Mouse (Mus musculus) neural tube, embryonic 15.5 days (tissue): ENCODE data around the gene Epb41l1. TPM values are rescaled to one million over a fixed set of nuclear protein-coding genes. Genes with fewer than 3 reads are reported as not detected.
A peak's percentile ranks its signal among the peaks of the same experiment; 100 is the strongest.

ENCODE experiments used
- ATAC-seq: fragments of 200-750 bp; cut with Nextera tagmentation; 2 replicates; pipeline ENCODE4 v1.8.0; 2017; ENCODE audit warnings: mild to moderate bottlenecking, moderate TSS enrichment, moderate library complexity; ENCODE audit not compliant: low FRiP score
- H3K27ac ChIP-seq: fragments of 300-500 bp; sonication (generic); replicated peaks from 2 replicates; pipeline ENCODE4 v1.5.1; 2015; ENCODE audit warnings: mild to moderate bottlenecking, inconsistent platforms
- H3K27me3 ChIP-seq: fragments of 300-500 bp; sonication (generic); replicated peaks from 2 replicates; pipeline ENCODE4 v1.6.1; 2015; ENCODE audit warnings: inconsistent platforms
- H3K36me3 ChIP-seq: fragments of 300-500 bp; sonication (generic); 2 replicates; pipeline ENCODE4 v1.6.1; 2015; ENCODE audit warnings: inconsistent platforms
- H3K4me1 ChIP-seq: fragments of 300-500 bp; sonication (generic); 2 replicates; pipeline ENCODE4 v1.6.1; 2015; ENCODE audit warnings: inconsistent platforms
- H3K4me2 ChIP-seq: fragments of 300-500 bp; sonication (generic); 2 replicates; pipeline ENCODE4 v1.6.1; 2015; ENCODE audit warnings: inconsistent platforms, mild to moderate bottlenecking, moderate library complexity
- H3K4me3 ChIP-seq: fragments of 300-500 bp; sonication (generic); replicated peaks from 2 replicates; pipeline ENCODE4 v1.5.1; 2015; ENCODE audit warnings: mild to moderate bottlenecking, inconsistent platforms
- H3K9ac ChIP-seq: fragments of 300-500 bp; sonication (generic); replicated peaks from 2 replicates; pipeline ENCODE4 v1.6.1; 2015; ENCODE audit warnings: mild to moderate bottlenecking, inconsistent platforms
- H3K9me3 ChIP-seq: fragments of 300-500 bp; sonication (generic); replicated peaks from 2 replicates; pipeline ENCODE4 v1.6.1; 2016; ENCODE audit warnings: inconsistent platforms
- WGBS: fragments of 180-500 bp; shearing (Covaris S2); methylation state at CpG from one replicate; pipeline ENCODE4 v1.1.7; 2015; ENCODE audit warnings: mixed read lengths; 5-methylcytosine and 5-hydroxymethylcytosine counted together
- polyA plus RNA-seq: library from polyadenylated mRNA; unstranded; fragments of >200 nt; fragmentation: Nextera tagmentation; extraction: Ambion mirVana; gene quantifications from 2 replicates; pipeline ENCODE4 v1.2.1, GENCODE M21; 2015

Epb41l1 gene
- polyA plus RNA-seq, 1 experiment from 2014 or later = 14.8 TPM

DNA sequence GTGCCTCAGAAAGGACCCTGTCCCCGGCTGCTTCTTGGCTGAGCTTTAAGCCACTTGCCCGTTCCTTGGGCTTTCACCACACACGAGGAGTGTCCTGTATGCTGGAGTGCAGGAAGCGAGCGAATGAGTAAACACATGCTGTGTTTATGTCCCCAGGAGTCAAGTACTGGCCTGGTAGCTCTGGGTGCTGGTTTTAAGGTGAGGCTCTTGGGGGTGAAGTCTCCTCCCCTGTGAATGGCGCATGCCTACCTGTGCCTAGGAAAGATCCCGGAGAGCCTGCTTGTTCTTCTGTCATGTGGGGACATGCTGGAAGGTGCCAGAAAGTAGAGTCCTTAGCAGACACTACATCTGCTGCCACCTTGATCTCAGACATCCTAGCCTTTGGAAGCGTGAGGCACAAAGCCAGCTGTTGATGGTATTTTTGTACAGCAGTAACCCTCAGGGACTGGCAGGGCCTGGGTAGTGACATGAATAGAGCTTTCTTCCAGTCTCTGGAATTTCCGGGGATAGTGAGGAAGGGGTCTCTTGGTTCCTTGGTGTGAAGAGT is 25.9 kb downstream of the Epb41l1 start:
- Histone ChIP-seq H3K36me3 (peaks cover 33% of the 10 kb centered on the region), H3K4me2 (no peak overlapping the region), H3K27ac (no peak overlapping the region), H3K4me3 (no peak overlapping the region), H3K4me1 (no peaks in the 10 kb centered on the region), H3K9ac (no peak overlapping the region), H3K9me3 (no peaks in the 10 kb centered on the region), H3K27me3 (no peaks in the 10 kb centered on the region)
- ATAC-seq = no peak
- 85% methylated on average over 9 of the region's 9 CpGs for WGBS

DNA sequence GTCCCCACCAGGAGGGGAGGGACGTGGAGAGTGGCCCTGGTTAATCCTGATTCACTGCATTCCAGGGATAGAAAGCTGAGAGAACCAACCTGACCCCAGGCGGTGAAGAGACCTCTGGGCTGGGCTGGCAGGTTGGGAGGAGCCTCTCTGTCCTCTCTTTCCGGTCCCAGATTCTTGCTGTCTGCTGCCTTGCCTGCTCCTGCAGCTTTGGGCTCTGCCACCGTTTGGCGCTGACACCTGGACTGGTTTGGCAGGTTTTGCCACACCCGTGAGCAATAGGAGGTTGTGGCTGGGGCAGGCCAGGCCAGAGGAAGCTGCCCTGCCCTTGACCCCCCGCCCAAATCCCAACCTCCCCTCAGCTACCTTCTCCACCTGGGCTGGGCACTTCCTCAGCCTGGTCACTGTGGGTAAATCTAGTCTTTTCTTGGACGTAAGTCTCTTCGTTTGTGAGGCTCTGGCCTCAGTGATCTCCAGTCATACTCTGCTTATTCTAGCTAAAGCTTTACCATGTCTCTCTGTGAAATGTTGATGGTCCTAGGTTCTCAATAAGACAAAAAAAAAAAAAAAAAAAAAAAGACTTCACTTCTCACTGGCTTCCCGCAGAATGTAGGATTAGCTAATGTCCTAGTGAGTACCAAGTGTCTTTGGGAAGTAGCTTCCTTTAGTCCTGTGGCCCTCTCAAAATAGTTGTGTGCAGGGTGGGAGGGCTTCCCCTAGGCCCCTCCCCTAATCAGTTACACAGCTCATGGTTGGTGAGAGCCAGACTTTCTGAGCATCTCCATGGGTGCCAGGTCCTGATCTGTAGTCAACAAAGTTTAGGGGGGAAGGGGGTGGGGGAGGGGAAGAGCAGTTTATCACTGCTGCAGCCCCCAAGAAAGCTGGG is 26.9 kb downstream of the Epb41l1 start:
- H3K4me1 ChIP-seq = no peaks in the 10 kb centered on the region
- no peaks in the 10 kb centered on the region for H3K9me3 ChIP-seq
- ATAC-seq = no peak
- no peaks in the 10 kb centered on the region for H3K27me3 ChIP-seq
- H3K36me3 ChIP-seq = peaks cover 31% of the 10 kb centered on the region
- WGBS = 29% methylated on average over 10 of the region's 10 CpGs
- no peak overlapping the region for H3K4me2 ChIP-seq
- H3K4me3 ChIP-seq = no peak overlapping the region
- H3K9ac ChIP-seq = no peak overlapping the region
- no peak overlapping the region for H3K27ac ChIP-seq

DNA sequence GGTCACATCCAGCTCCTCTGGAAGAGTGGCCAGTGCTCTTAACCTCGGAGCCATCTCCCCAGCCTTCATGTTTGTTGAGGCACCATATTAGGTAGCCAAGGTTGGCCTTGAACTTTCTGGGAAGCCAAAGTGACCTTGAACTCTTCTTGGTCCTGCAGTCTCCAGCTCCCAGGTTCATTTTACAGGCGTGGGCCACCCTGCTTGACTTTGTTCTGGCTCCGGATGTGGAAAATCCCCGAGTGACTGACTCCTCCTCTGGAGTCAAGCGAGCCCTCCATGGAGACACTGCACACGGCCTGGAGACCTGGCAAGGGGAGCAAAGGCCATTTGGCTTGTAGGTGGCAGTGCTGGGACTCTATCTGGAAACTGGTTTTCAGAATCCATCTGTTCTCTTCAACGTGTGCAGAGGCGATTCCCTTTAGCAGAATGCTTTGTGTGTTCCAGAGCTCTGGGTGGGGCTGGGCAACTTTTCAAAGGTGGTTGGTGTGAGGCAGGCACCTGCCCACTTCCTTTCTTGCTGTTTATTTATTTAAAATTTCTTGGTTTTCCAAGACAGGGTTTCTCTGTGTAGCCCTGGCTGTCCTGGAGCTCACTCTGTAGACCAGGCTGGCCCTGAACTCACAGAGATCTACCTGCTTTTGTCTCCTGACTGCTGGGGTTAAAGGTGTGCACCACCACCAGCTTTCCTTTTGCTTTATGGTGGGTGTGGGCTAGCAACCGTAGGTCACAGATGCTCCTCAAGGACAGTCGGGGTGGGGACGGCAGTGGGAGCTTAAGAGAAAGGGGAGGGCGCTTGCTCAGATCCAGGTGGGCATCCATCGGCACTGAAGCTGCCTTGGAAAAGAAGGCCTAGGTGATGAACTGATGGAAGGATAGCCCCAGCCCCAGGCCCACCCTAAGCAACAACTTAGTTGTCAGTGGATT is 30.8 kb downstream of the Epb41l1 start:
- Histone ChIP-seq H3K27me3 (no peaks in the 10 kb centered on the region), H3K4me3 (no peak overlapping the region), H3K4me1 (no peaks in the 10 kb centered on the region), H3K36me3 (peaks cover 13% of the 10 kb centered on the region), H3K27ac (no peak overlapping the region), H3K9ac (no peak overlapping the region), H3K9me3 (no peaks in the 10 kb centered on the region), H3K4me2 (no peak overlapping the region)
- 81% methylated on average over 13 of the region's 13 CpGs for WGBS
- no peak for ATAC-seq

DNA sequence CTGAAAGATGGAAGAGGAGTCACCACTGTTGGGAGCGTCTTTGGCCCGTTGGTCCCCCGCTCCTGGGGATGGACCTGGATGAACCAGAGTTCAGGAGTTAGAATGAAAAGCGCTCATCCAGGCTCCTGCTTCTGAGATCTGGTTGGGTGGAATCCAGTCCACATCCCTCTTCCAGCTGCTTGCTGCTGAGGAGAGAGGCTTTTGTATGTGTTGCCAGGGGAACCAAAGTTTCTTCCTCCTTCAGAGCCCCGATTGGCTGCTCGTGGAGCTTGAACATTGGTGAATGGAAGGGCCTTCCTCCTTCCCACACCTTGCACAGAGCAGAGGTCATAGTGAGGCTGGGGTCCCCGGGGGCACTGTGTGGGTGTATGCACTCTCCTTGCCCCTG is 31.4 kb downstream of the Epb41l1 start:
- peaks cover 14% of the 10 kb centered on the region for H3K36me3 ChIP-seq
- no peaks in the 10 kb centered on the region for H3K9me3 ChIP-seq
- H3K9ac ChIP-seq = no peak overlapping the region
- peaks cover 4% of the 10 kb centered on the region; the same call in 1 of the 2 replicates for H3K4me1 ChIP-seq
- no peak overlapping the region for H3K4me2 ChIP-seq
- H3K27ac ChIP-seq = no peak overlapping the region
- 55% methylated on average over 7 of the region's 7 CpGs for WGBS
- ATAC-seq = no peak
- no peak overlapping the region for H3K4me3 ChIP-seq
- no peaks in the 10 kb centered on the region for H3K27me3 ChIP-seq

DNA sequence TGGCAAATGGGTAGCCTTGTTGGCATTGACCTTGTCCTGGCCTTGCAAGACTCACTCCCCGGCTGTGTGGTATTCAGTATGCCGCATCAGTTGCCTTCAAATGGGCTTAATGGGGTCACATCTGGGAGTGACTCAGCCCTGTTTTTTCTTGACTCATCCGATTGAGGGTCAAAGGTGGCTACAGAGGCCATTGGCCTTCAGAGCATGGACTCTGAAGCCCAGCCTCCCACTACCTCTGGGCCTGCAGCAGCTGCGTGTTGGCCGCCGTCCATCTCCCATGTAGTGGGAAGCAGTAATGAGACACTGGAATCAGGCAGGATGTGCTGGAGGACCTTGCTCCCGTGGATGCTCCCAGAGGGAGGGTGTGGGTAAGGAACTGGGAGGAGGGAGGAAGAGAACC is 33.1 kb downstream of the Epb41l1 start:
- Histone ChIP-seq H3K4me1 (peaks cover 8% of the 10 kb centered on the region; the same call in 1 of the 2 replicates), H3K9ac (no peak overlapping the region), H3K9me3 (no peaks in the 10 kb centered on the region), H3K36me3 (peaks cover 14% of the 10 kb centered on the region), H3K27ac (no peak overlapping the region), H3K4me3 (no peak overlapping the region), H3K4me2 (no peak overlapping the region), H3K27me3 (no peaks in the 10 kb centered on the region)
- no peak for ATAC-seq
- 78% methylated on average over 7 of the region's 7 CpGs for WGBS

DNA sequence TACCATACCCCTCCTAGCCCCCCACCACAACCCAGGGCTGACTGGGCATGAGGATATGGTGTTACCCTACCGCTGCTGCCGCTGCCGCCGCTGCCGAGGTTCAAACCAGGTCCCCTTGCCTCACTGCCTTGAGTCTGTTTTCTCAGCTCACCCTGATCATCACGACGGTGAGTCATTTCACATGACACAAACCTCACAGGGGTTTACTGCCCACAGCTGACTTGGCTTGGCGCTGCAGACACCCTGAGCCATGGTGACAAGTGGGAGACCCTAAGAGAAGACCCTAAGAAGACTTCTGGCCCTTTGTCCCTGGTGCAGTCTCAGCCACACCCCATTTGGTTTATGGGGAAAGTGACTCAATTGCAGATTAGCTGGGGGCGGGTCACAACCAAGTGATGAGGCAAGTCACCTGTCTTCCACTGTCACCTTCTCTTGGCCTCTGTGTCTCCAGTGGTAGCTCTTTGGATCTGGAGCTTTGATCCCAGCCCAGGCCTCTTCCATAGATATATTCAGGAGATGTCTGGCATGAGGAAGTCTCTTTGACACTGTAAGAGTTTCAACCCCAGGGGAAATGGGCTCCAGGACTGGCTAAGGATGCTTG is 34.9 kb downstream of the Epb41l1 start:
- H3K9me3 ChIP-seq = no peaks in the 10 kb centered on the region
- no peak for ATAC-seq
- H3K4me3 ChIP-seq = no peak overlapping the region
- H3K4me1 ChIP-seq = peaks cover 19% of the 10 kb centered on the region
- peaks cover 6% of the 10 kb centered on the region; the same call in 1 of the 2 replicates for H3K36me3 ChIP-seq
- H3K4me2 ChIP-seq = no peak overlapping the region
- no peak overlapping the region for H3K27ac ChIP-seq
- H3K27me3 ChIP-seq = no peaks in the 10 kb centered on the region
- no peak overlapping the region for H3K9ac ChIP-seq
- WGBS = 85% methylated on average over 9 of the region's 9 CpGs

DNA sequence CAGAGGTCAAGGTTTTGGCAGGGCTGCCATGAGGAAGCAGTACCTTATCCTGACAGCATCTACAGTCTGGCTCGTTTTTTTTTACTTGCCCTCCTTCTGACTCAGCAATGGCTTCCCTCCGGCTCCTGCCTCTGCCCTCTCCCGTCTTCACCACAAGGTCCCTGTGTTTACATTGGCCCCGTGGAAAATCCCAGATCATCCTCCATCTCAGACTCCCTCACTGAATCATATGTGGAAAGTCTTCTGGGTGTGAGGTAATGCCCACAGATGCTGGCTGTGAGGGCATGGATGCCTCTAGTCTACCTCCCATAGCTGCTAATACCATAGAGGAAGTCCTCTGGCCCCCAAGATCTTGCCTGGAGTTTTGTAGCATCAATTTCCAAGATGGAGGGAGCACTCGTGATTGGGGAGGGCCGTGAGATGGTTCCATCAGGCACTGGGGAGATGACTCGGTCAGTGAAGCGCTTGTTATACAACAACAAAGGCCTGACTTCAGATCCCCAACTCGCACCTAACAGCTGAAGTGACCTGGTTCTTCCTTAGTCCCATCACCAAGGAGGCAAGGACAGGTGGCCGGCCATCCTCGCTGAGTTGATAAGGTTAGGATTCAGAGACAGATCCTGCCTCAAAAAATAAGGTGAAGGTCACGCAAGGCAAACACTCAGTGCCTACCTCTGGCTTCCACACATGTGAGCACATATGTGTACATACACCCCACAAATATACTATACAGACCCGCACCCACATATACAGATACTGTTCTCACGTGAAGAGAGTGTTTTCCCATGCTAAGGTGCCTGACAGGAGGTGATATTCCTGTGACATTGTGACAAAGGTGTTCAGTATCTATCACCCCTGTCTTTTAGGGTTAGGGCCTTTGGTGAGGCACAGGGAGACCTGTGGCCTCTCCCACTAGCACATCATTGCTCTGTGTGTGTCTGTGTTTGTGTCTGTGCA is 36.0 kb downstream of the Epb41l1 start:
- Histone ChIP-seq H3K9me3 (no peaks in the 10 kb centered on the region), H3K36me3 (peaks cover 6% of the 10 kb centered on the region; the same call in 1 of the 2 replicates), H3K27ac (no peak overlapping the region), H3K9ac (no peak overlapping the region), H3K27me3 (no peaks in the 10 kb centered on the region), H3K4me3 (no peak overlapping the region), H3K4me2 (no peak overlapping the region), H3K4me1 (peaks cover 21% of the 10 kb centered on the region)
- WGBS = 83% methylated on average over 14 of the region's 14 CpGs
- no peak for ATAC-seq

DNA sequence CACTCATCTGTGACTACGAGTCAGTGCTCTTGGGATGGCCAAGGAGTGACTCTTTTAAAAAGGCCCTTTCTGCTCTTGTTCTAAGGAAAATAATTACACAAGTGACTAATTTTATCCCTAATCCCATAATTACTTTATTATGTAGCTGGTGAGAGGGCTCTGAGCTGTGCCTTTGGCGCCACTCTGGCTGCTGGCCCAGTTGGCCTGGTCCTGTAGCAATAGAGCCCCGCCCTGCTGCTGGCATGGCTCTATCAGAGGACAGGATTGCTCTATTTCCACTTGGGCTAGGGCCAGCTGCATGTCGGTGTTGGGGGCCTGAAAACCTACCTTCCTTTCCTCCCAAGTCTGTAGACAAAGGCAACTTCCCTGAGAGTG is 36.6 kb downstream of the Epb41l1 start:
- H3K4me1 ChIP-seq = peaks cover 25% of the 10 kb centered on the region
- H3K9ac ChIP-seq = no peak overlapping the region
- WGBS = 43% methylated on average over 4 of the region's 4 CpGs
- H3K4me2 ChIP-seq = no peak overlapping the region
- no peak for ATAC-seq
- peaks cover 6% of the 10 kb centered on the region; the same call in 1 of the 2 replicates for H3K36me3 ChIP-seq
- no peaks in the 10 kb centered on the region for H3K27me3 ChIP-seq
- H3K27ac ChIP-seq = no peak overlapping the region
- no peaks in the 10 kb centered on the region for H3K9me3 ChIP-seq
- H3K4me3 ChIP-seq = no peak overlapping the region

DNA sequence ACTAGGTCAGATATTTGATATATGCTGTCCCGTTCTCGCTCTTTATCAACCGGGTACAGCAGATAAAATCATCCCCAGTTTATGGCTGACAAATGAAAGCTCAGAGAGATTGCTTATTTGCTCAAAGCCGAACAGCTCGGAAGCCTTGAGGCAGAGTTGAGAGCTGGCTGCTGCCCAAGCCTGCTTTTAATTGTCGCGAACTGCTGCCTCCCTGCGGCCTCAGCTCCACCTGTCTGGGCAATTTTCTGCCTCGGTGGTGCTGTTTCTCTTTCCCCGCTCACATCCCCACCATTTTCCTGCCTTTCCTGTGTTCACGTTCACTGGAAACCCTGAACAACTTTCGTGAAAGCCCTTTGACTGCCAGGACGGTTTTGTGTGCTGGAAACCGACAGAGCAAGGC is 39.8 kb downstream of the Epb41l1 start:
- no peak overlapping the region for H3K9ac ChIP-seq
- 21% methylated on average over 14 of the region's 14 CpGs for WGBS
- peaks cover 6% of the 10 kb centered on the region; the same call in 1 of the 2 replicates for H3K36me3 ChIP-seq
- no peaks in the 10 kb centered on the region for H3K27me3 ChIP-seq
- H3K27ac ChIP-seq = peak overlapping the region; percentile 65
- H3K4me2 ChIP-seq = no peak overlapping the region; the same call in 1 of the 2 replicates
- H3K4me1 ChIP-seq = peaks cover 35% of the 10 kb centered on the region
- no peaks in the 10 kb centered on the region for H3K9me3 ChIP-seq
- no peak overlapping the region for H3K4me3 ChIP-seq
- ATAC-seq = no peak

DNA sequence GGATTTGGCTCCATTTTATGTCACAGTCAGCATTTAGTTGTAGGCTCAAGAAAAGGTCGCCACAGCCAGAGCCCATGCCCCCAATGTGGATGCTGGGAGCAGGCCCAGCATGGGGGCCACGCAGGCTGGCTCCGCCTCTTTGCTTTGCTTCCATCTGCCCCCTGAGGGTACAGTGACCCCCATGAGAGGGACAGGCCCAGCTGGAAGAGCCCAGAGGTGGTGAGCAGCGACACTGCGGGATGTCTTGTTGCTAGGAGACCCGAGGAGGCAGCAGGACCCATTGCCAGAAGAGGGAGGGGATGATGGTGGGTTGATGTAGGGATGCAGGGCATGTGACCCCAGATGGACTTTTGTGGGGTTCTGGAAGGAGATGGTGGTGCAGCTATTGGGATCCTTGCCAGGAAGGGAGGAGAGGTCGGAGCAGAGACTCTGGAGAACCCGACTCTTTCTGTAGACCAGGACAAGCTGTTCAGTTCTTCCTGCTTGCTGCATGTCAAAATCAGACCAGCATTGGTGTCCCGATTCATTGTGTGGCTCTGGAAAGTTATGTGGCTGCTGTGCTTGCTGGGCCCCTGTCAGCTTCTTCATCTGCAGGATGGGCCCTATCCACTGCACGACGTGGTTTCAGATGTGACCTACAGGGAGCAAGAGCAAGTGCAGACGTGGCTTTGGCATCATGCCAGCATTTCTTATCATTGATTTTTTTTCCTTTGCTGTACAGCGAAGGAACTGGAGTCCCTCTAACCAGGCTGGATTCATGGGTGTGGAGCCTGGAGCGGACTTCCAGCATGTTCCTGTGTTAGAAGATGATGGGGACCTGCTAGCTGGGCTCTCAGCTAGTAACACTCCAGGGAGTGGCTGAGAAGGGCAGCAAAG is 41.7 kb downstream of the Epb41l1 start:
- Histone ChIP-seq H3K9ac (no peak overlapping the region), H3K4me1 (peaks cover 28% of the 10 kb centered on the region), H3K36me3 (peaks cover 5% of the 10 kb centered on the region; the same call in 1 of the 2 replicates), H3K27me3 (no peaks in the 10 kb centered on the region), H3K4me3 (no peak overlapping the region), H3K27ac (peak overlapping the region; percentile 48; the same call in 1 of the 2 replicates), H3K9me3 (no peaks in the 10 kb centered on the region), H3K4me2 (no peak overlapping the region)
- no peak for ATAC-seq
- 33% methylated on average over 14 of the region's 14 CpGs for WGBS
